Mouse (Mus musculus): ENCODE measurements around the gene Elavl1. TPM values are rescaled to one million over a fixed set of nuclear protein-coding genes. Genes with fewer than 3 reads are reported as not detected.

Gene Elavl1
- polyA plus RNA-seq, 1 experiment from 2014 or later, result 310 TPM

DNA sequence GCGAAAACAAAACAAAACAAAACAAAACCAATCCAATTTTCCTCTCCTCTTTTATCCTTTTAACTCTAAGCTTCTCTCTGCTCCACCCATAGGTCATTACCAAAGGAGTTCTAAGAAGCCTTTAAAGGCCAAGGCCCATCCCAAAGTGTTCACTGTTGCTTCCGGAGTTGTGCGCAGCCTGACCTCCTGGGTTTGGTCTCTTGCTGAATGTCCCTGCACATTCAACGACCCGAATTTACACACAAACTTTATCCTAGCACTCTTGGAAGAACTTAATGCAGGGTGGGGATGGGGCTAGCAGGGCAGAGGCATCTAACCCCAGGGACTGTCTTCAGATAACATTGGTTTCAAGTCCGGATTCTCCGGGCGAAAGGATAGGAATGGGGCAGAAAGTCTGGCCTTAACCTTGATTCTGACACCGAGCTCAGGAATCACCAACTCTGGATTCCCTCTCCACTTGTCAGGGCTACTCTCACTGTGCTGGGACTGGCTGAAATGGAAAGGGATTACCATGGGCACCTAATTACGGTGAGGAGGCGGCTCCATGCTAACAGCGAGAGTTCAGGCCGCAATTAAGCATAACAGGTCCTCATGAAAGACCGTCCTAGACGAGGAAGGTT lies 87.3 kb downstream of the Elavl1 start:
- ATAC-seq (ENCODE audit: low FRiP score), result no peak
- 16% methylated on average over 15 of the region's 15 CpGs for WGBS
- H3K9me3 ChIP-seq, result no peaks in the 10 kb centered on the region
- peaks cover 15% of the 10 kb centered on the region for H3K36me3 ChIP-seq (replicated peaks)
- H3K4me1 ChIP-seq, result peaks cover 26% of the 10 kb centered on the region
- peak overlapping the region; percentile 68 for H3K9ac ChIP-seq
- peak overlapping the region; percentile 93 for H3K4me2 ChIP-seq
- peak overlapping the region; percentile 96 for H3K27ac ChIP-seq
- H3K27me3 ChIP-seq, result no peaks in the 10 kb centered on the region
- H3K4me3 ChIP-seq (replicated peaks), result peak overlapping the region; percentile 82

Other genes starting within 250 kb of the Elavl1 start
- gene Cd209f, start 219.6 kb downstream of the Elavl1 start, polyA plus RNA-seq (2016; fragmentation: Nextera tagmentation; extraction: Ambion mirVana), result not detected in 2 replicates
- gene Cd209g, start 191.3 kb downstream of the Elavl1 start, polyA plus RNA-seq (2016; fragmentation: Nextera tagmentation; extraction: Ambion mirVana), result not detected in 2 replicates
- gene Evi5l, start 158.8 kb downstream of the Elavl1 start, polyA plus RNA-seq (2016; fragmentation: Nextera tagmentation; extraction: Ambion mirVana), result 46.9 and 55.5 TPM in 2 replicates
- 39.9 and 45.0 TPM in 2 replicates for gene Prr36, start 108.0 kb downstream of the Elavl1 start, polyA plus RNA-seq (2016; fragmentation: Nextera tagmentation; extraction: Ambion mirVana)
- 0.13 TPM in 2 replicates for gene Lrrc8e, start 98.6 kb downstream of the Elavl1 start, polyA plus RNA-seq (2016; fragmentation: Nextera tagmentation; extraction: Ambion mirVana)
- 36.8 TPM in 2 replicates for gene Map2k7, start 86.7 kb downstream of the Elavl1 start, polyA plus RNA-seq (2016; fragmentation: Nextera tagmentation; extraction: Ambion mirVana)
- gene Gm49320, start 86.5 kb downstream of the Elavl1 start, polyA plus RNA-seq (2016; fragmentation: Nextera tagmentation; extraction: Ambion mirVana), result 1.3 and 1.8 TPM in 2 replicates
- gene Tgfbr3l, start 77.2 kb downstream of the Elavl1 start, polyA plus RNA-seq (2016; fragmentation: Nextera tagmentation; extraction: Ambion mirVana), result 3.7 and 4.5 TPM in 2 replicates
- 63.2 and 67.2 TPM in 2 replicates for gene Snapc2, start 72.3 kb downstream of the Elavl1 start, polyA plus RNA-seq (2016; fragmentation: Nextera tagmentation; extraction: Ambion mirVana)
- 189 and 199 TPM in 2 replicates for gene Ctxn1, start 66.1 kb downstream of the Elavl1 start, polyA plus RNA-seq (2016; fragmentation: Nextera tagmentation; extraction: Ambion mirVana)
- gene Timm44, start 49.5 kb downstream of the Elavl1 start, polyA plus RNA-seq (2016; fragmentation: Nextera tagmentation; extraction: Ambion mirVana), result 54.1 and 55.6 TPM in 2 replicates
- gene Ccl25, start 203 bp downstream of the Elavl1 start, polyA plus RNA-seq (2016; fragmentation: Nextera tagmentation; extraction: Ambion mirVana), result 20.9 and 24.1 TPM in 2 replicates
- gene Cers4, start 167.6 kb upstream of the Elavl1 start, polyA plus RNA-seq (2016; fragmentation: Nextera tagmentation; extraction: Ambion mirVana), result 18.4 and 21.7 TPM in 2 replicates

Measured in forebrain, embryonic 12.5 days (tissue).